Mouse (Mus musculus): ENCODE measurements around the gene Tex21.

GRCm38 (mm10) chr12:76184271-76184670 is 62.3 kb downstream of the Tex21 start:
- no peak for TF ChIP-seq MAFK (IDR thresholded peaks at IDR 0.05; ENCODE audit: borderline replicate concordance, low read depth, low read length)
- no peak for TF ChIP-seq MAZ (IDR thresholded peaks at IDR 0.05; ENCODE audit: low read depth, low read length)
- TF ChIP-seq TBP (IDR thresholded peaks at IDR 0.05; ENCODE audit: low read depth, low read length) = no peak
- no peak for TF ChIP-seq CTCF (IDR thresholded peaks at IDR 0.05 in 2 of 3, conservative IDR thresholded peaks at IDR 0.05 in 1 of 3; ENCODE audit: control insufficient read depth in 1 of 3, insufficient read depth in 1 of 3, low read depth in 2 of 3, low read length in 3 of 3, poor library complexity in 1 of 3, severe bottlenecking in 1 of 3)
- TF ChIP-seq POLR2A (IDR thresholded peaks at IDR 0.05; ENCODE audit: control insufficient read depth in 1 of 2, insufficient read depth in 1 of 2, low read depth in 1 of 2, low read length in 2 of 2, poor library complexity in 1 of 2) = no peak
- TF ChIP-seq ZC3H11A (IDR thresholded peaks at IDR 0.05; ENCODE audit: low read depth, low read length) = no peak
- TF ChIP-seq RAD21 (IDR thresholded peaks at IDR 0.05; ENCODE audit: low read depth, low read length) = no peak

Data from MEL (cell line).